Mouse (Mus musculus): ENCODE measurements at regions not wholly inside any gene's neighbourhood (a gene's known extent, or its start where the extent isn't known, plus 50 kb on each side); places are given as distances from the start of the nearest gene placed in this dataset.

DNA sequence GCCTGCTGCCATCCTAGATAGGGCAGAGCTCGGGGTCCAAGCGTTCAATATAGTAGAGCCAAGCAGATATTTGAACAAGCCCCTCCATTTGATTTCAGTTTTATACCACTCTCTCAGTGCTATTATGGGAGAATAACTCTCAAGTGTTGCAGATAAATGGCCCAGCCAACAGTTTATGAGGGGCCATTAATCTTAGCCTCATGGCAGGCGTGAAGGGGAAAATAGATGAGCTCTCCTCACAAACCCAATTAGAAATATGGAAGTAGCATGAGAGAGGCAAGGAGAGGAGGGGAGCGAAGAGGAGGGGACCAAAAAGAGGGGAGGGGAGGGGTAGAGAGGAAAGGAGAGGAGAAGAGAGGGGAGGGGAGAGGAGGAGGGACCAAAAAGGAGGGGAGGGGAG is 213.3 kb downstream of the Tmsb4x start:
- Histone ChIP-seq H3K36me3 (ENCODE audit: control insufficient read depth, insufficient read depth, low read length) (no peaks in the 10 kb centered on the region), H3K27ac (ENCODE audit: insufficient read depth, low read depth, low read length) (no peak overlapping the region), H3K4me1 (ENCODE audit: control insufficient read depth, insufficient read depth, low read length) (no peaks in the 10 kb centered on the region), H3K4me3 (ENCODE audit: insufficient read depth, low read depth, low read length) (no peak overlapping the region), H3K27me3 (replicated peaks; ENCODE audit: control insufficient read depth, insufficient read depth, low read length) (no peaks in the 10 kb centered on the region)
- DNase-seq: no peak
- WGBS: 76% methylated on average over 4 of the region's 4 CpGs
- TF ChIP-seq POLR2A (IDR thresholded peaks at IDR 0.05; ENCODE audit: low read depth, low read length) (no peak), CTCF (conservative IDR thresholded peaks at IDR 0.05; ENCODE audit: insufficient read depth, insufficient read length, low read depth, low read length) (no peak)

DNA sequence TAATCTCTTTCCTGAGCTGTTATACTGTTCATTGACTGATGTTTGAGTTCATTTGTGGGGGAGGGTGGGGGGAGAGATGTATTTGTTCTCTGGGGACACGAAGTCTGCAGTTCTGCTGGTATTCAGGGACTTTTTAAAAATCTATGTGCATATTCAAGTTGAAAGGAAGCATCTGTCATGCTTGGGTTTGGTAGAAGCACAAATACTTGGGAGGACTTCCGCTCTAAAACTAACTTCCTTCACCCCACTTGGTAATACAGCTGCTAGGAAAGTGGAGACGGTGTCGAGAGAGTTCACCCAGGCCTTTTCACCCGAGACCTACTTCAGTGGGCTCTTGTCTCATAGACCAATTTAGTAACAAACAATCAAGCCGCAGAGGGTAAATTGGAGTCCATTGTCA is 228.1 kb downstream of the Tmsb4x start:
- Histone ChIP-seq H3K36me3 (ENCODE audit: control insufficient read depth, insufficient read depth, low read length) (no peaks in the 10 kb centered on the region), H3K4me3 (ENCODE audit: insufficient read depth, low read depth, low read length) (no peak overlapping the region), H3K4me1 (ENCODE audit: control insufficient read depth, insufficient read depth, low read length) (no peaks in the 10 kb centered on the region; the same call in 1 of the 2 replicates), H3K27me3 (replicated peaks; ENCODE audit: control insufficient read depth, insufficient read depth, low read length) (no peaks in the 10 kb centered on the region), H3K27ac (ENCODE audit: insufficient read depth, low read depth, low read length) (peak overlapping the region; percentile 76)
- TF ChIP-seq CTCF (conservative IDR thresholded peaks at IDR 0.05; ENCODE audit: insufficient read depth, insufficient read length, low read depth, low read length) (no peak), POLR2A (IDR thresholded peaks at IDR 0.05; ENCODE audit: low read depth, low read length) (no peak)
- DNase-seq: peak; percentile 43
- 58% methylated on average over 6 of the region's 6 CpGs for WGBS

DNA sequence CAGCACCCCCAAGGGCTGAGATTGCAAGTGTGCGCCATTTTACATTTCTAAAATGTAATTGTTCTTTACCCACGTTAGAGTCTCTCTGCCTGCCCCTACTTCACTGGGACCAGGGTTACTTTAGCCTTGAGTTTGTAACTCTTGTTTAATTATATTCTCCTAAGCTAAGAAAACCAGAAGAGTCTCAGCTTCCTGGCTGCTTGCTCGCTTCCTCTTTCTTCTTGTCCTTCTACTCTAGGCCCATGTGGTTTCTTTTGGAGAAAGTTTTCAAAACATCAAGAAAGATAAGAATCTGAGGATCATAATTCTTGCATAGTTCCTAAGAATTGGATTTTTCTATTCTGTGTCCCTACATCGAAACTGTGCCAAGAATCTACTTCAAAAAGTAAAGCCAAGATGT is 228.6 kb downstream of the Tmsb4x start:
- WGBS: 60% methylated on average over 4 of the region's 4 CpGs
- peak; percentile 17 for DNase-seq
- no peaks in the 10 kb centered on the region for H3K27me3 ChIP-seq (replicated peaks; ENCODE audit: control insufficient read depth, insufficient read depth, low read length)
- no peak for TF ChIP-seq CTCF (conservative IDR thresholded peaks at IDR 0.05; ENCODE audit: insufficient read depth, insufficient read length, low read depth, low read length)
- TF ChIP-seq POLR2A (IDR thresholded peaks at IDR 0.05; ENCODE audit: low read depth, low read length): no peak
- H3K4me1 ChIP-seq (ENCODE audit: control insufficient read depth, insufficient read depth, low read length): no peaks in the 10 kb centered on the region; the same call in 1 of the 2 replicates
- peak overlapping the region; percentile 56 for H3K27ac ChIP-seq (ENCODE audit: insufficient read depth, low read depth, low read length)
- no peaks in the 10 kb centered on the region for H3K36me3 ChIP-seq (ENCODE audit: control insufficient read depth, insufficient read depth, low read length)
- H3K4me3 ChIP-seq (ENCODE audit: insufficient read depth, low read depth, low read length): no peak overlapping the region

DNA sequence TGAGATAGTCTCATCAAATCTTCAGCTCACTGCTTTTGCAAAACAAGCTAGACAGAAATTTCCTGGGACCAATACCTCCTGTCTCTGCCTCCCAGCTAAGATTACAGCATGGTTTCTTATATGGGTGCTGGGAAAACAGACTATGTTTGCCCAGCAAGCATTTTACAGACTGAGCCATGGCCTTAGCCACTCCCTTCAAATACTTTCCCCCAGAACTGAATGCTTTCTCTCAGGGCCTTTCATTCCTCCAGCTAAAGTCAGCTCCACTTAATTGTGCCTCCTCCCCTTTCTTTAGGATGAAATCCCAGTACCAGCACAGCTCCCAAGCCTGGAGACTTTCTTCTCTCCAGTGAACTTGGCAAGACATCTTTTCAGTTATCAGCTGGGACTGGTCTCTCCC is 232.1 kb downstream of the Tmsb4x start:
- Histone ChIP-seq H3K36me3 (ENCODE audit: control insufficient read depth, insufficient read depth, low read length) (no peaks in the 10 kb centered on the region), H3K4me3 (ENCODE audit: insufficient read depth, low read depth, low read length) (no peak overlapping the region), H3K27ac (ENCODE audit: insufficient read depth, low read depth, low read length) (no peak overlapping the region), H3K27me3 (replicated peaks; ENCODE audit: control insufficient read depth, insufficient read depth, low read length) (no peaks in the 10 kb centered on the region), H3K4me1 (ENCODE audit: control insufficient read depth, insufficient read depth, low read length) (no peaks in the 10 kb centered on the region; the same call in 1 of the 2 replicates)
- DNase-seq: no peak
- TF ChIP-seq CTCF (conservative IDR thresholded peaks at IDR 0.05; ENCODE audit: insufficient read depth, insufficient read length, low read depth, low read length): no peak
- TF ChIP-seq POLR2A (IDR thresholded peaks at IDR 0.05; ENCODE audit: low read depth, low read length): no peak

DNA sequence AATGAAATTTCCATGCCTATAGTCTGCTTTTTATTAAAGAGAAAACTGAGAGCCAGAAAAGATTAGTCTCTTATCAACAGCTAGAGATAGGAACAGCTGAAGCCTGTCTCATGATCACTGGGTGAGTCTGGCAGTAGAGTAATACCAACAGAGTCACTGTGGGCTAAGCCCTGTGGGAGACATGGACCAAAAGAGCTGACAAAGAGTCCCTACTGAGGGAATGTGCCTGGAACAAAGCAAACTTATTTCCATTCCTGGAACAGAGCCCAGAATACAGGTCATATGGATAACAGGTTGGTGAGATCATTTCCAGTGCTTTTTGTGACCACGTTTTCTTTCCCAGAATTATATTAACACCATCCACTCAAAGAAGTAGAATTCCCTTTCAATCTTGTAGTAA is 237.4 kb downstream of the Tmsb4x start:
- no peak overlapping the region for H3K4me3 ChIP-seq (ENCODE audit: insufficient read depth, low read depth, low read length)
- no peaks in the 10 kb centered on the region for H3K27me3 ChIP-seq (replicated peaks; ENCODE audit: control insufficient read depth, insufficient read depth, low read length)
- peak; percentile 27 for DNase-seq
- 6% methylated on average over 1 of the region's 1 CpGs for WGBS
- no peaks in the 10 kb centered on the region; the same call in 1 of the 2 replicates for H3K4me1 ChIP-seq (ENCODE audit: control insufficient read depth, insufficient read depth, low read length)
- H3K36me3 ChIP-seq (ENCODE audit: control insufficient read depth, insufficient read depth, low read length): no peaks in the 10 kb centered on the region
- no peak for TF ChIP-seq CTCF (conservative IDR thresholded peaks at IDR 0.05; ENCODE audit: insufficient read depth, insufficient read length, low read depth, low read length)
- TF ChIP-seq POLR2A (IDR thresholded peaks at IDR 0.05; ENCODE audit: low read depth, low read length): no peak
- H3K27ac ChIP-seq (ENCODE audit: insufficient read depth, low read depth, low read length): no peak overlapping the region

DNA sequence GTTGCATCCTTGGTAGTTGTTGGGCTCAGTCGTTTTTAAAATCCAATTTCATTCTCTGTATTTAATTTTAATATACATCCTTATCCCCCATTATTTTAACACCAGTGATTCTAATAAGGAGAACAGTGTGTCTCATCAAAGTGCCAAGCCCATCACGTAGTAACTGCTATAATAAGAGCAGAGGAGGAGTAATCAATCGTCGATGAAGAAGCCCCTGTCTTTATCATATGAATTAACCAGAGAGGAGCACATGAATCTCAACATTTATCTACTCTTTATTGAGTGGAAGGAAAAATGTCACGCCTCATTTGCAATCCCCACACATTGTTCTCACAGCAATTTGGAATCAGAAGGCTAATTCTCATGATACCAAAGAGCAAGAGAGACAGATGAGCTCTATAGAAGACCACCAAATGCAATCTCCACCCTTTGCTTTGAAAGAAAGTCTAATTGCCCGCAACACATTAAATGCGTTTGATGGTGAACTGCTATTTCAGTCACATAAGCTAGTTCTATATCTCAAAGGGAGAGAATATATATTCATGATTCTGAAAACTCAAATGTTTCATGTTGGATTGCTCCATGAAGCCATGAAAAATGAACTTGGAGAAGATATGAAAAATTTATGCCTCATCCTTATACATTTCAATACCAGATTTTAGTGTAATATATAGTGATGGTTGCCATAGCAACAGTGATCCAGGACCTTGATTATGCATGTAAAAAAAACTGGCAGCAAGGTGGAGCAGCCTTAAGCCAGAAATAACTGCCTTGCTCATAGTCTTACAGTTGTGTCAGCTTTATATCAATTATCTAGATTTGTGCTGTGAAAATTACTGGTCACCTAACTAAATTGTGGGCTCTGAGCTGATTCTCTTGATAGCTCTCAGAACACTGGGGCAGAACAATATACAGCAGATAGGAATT is 244.2 kb downstream of the Tmsb4x start:
- no peaks in the 10 kb centered on the region for H3K4me1 ChIP-seq (ENCODE audit: control insufficient read depth, insufficient read depth, low read length)
- no peak for DNase-seq
- WGBS: 90% methylated on average over 7 of the region's 7 CpGs
- no peak overlapping the region for H3K4me3 ChIP-seq (ENCODE audit: insufficient read depth, low read depth, low read length)
- no peaks in the 10 kb centered on the region for H3K27me3 ChIP-seq (replicated peaks; ENCODE audit: control insufficient read depth, insufficient read depth, low read length)
- TF ChIP-seq CTCF (conservative IDR thresholded peaks at IDR 0.05; ENCODE audit: insufficient read depth, insufficient read length, low read depth, low read length): no peak
- no peak for TF ChIP-seq POLR2A (IDR thresholded peaks at IDR 0.05; ENCODE audit: low read depth, low read length)
- no peak overlapping the region for H3K27ac ChIP-seq (ENCODE audit: insufficient read depth, low read depth, low read length)
- no peaks in the 10 kb centered on the region for H3K36me3 ChIP-seq (ENCODE audit: control insufficient read depth, insufficient read depth, low read length)

DNA sequence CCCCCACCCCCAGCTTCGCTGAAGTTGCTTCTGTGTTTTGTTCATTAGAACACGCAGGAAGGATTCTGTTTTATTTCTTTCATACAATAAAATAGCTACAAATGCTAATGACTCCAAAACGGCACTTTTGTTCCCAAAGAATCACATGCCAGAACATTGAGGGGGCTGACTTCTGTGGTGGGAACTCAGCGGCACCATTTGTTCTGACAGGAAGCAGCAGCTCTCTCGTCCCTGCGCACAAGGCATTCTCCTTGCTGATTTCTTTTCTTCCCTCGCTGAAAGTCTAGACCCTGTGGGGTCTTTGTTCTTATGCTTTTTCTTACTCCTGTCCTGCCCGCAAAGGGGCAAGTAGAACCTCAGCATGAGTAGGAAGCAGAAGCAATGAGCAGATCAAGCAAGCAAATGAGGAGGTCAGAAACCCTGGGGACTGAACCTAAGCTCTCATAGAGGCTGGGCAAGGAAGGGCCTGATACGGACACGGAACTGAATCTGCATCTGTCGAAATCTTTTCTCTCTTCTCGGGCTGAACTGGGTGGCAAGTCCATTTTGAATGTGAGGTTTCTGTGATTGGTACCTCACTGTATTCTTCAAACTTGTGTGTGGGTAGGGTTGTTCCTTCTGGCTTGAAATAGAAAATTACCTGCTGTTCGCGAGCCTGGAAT is 256.5 kb downstream of the Tmsb4x start:
- TF ChIP-seq CTCF (conservative IDR thresholded peaks at IDR 0.05; ENCODE audit: insufficient read depth, insufficient read length, low read depth, low read length) (no peak), POLR2A (IDR thresholded peaks at IDR 0.05; ENCODE audit: low read depth, low read length) (no peak)
- Histone ChIP-seq H3K27me3 (replicated peaks; ENCODE audit: control insufficient read depth, insufficient read depth, low read length) (no peaks in the 10 kb centered on the region), H3K36me3 (ENCODE audit: control insufficient read depth, insufficient read depth, low read length) (no peaks in the 10 kb centered on the region), H3K4me1 (ENCODE audit: control insufficient read depth, insufficient read depth, low read length) (no peaks in the 10 kb centered on the region), H3K4me3 (ENCODE audit: insufficient read depth, low read depth, low read length) (no peak overlapping the region), H3K27ac (ENCODE audit: insufficient read depth, low read depth, low read length) (no peak overlapping the region)
- no peak for DNase-seq
- WGBS: 53% methylated on average over 14 of the region's 14 CpGs

All from kidney, adult 2 months (tissue).